Mouse (Mus musculus): ENCODE data around the gene Hist1h3g. TPM values are rescaled to one million over a fixed set of nuclear protein-coding genes. Genes with fewer than 3 reads are reported as not detected.
"Not testable (repeated sequence)": the region's sequence is repeated elsewhere in the genome, so short reads cannot be mapped to it uniquely, and the experiment has no call there.

Hist1h3g gene
- polyA plus RNA-seq, 1 experiment from 2014 or later, result 7.8 TPM

GRCm38 (mm10) chr13:23551931-23552914, 17.0 kb downstream of the Hist1h3g start:
- H3K4me1 ChIP-seq, result 0 out of 2 replicates have a peak, but pooled peaks cover 10% of the 10 kb centered on the region
- H3K36me3 ChIP-seq, result no peaks in the 10 kb centered on the region
- H3K9me3 ChIP-seq, result no peaks in the 10 kb centered on the region
- ATAC-seq (ENCODE audit: insufficient number of reproducible peaks, insufficient read depth, low FRiP score, low TSS enrichment), result no peak
- H3K4me2 ChIP-seq (replicated peaks), result peak overlapping the region; percentile 50
- 51% methylated on average over 8 of the region's 8 CpGs for WGBS
- peak overlapping the region; percentile 96 for H3K27ac ChIP-seq
- H3K4me3 ChIP-seq, result peak overlapping the region; percentile 43
- H3K27me3 ChIP-seq, result no peaks in the 10 kb centered on the region
- H3K9ac ChIP-seq, result peak overlapping the region; percentile 55; the same call in 1 of the 2 replicates

- H3K4me3 ChIP-seq, result no peak within 1 kb of the TSS
- H3K9ac ChIP-seq, result no peak within 1 kb of the TSS
- peak within 1 kb of the TSS; percentile 82 for H3K4me2 ChIP-seq (replicated peaks)
- H3K36me3 ChIP-seq, result no peaks in the 10 kb centered on the region
- 0 out of 2 replicates have a peak, but pooled peaks cover 10% of the 10 kb centered on the region for H3K4me1 ChIP-seq
- no peaks in the 10 kb centered on the region for H3K27me3 ChIP-seq
- ATAC-seq (ENCODE audit: insufficient number of reproducible peaks, insufficient read depth, low FRiP score, low TSS enrichment), result no peak
- peak within 1 kb of the TSS; percentile 99 for H3K27ac ChIP-seq
- no peaks in the 10 kb centered on the region for H3K9me3 ChIP-seq
Measured at GRCm38 (mm10) chr13:23552962-23553361, 17.7 kb downstream of the Hist1h3g start, which contains the start of gene Hist1h1d. TSS of gene Hist1h1d (plus strand) at chr13:23553262.

DNA sequence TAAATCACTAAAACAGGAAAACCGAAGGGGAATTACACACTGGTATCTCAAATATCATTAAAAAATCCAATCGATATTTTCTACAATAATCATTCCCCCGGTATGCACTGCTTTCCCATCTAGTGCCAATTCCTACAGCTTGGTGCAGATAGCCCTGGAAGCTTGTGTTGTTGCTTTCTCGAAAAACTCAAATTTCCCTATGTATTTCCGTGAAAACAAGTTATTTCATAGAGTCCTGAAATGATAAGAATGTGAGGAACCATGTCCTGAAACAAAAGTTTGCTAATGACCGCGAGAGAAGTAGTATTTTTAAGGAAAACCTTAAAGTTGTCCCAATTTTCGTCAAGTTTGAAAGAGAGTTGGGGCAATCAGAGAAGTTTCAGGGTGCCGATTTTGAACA, 19.2 kb downstream of the Hist1h3g start:
- peak overlapping the region; percentile 82 for H3K4me2 ChIP-seq (replicated peaks)
- H3K27ac ChIP-seq, result peak overlapping the region; percentile 99
- H3K27me3 ChIP-seq, result no peaks in the 10 kb centered on the region
- H3K4me3 ChIP-seq, result peak overlapping the region; percentile 66
- WGBS, result 22% methylated on average over 9 of the region's 9 CpGs
- H3K9me3 ChIP-seq, result no peaks in the 10 kb centered on the region
- H3K4me1 ChIP-seq, result 0 out of 2 replicates have a peak, but pooled peaks cover 10% of the 10 kb centered on the region
- ATAC-seq (ENCODE audit: insufficient number of reproducible peaks, insufficient read depth, low FRiP score, low TSS enrichment), result no peak
- H3K36me3 ChIP-seq, result no peaks in the 10 kb centered on the region
- H3K9ac ChIP-seq, result peak overlapping the region; percentile 75

- peak overlapping the region; percentile 82 for H3K4me2 ChIP-seq (replicated peaks)
- no peaks in the 10 kb centered on the region for H3K27me3 ChIP-seq
- H3K9me3 ChIP-seq, result no peaks in the 10 kb centered on the region
- H3K4me3 ChIP-seq, result peak overlapping the region; percentile 66
- peak overlapping the region; percentile 75 for H3K9ac ChIP-seq
- peak overlapping the region; percentile 99 for H3K27ac ChIP-seq
- under 1% methylated on average over 54 of the region's 54 CpGs for WGBS
- H3K4me1 ChIP-seq, result 0 out of 2 replicates have a peak, but pooled peaks cover 10% of the 10 kb centered on the region
- H3K36me3 ChIP-seq, result no peaks in the 10 kb centered on the region
- peak; percentile 94 for ATAC-seq (ENCODE audit: insufficient number of reproducible peaks, insufficient read depth, low FRiP score, low TSS enrichment)
Measured at GRCm38 (mm10) chr13:23554925-23555838, 20.0 kb downstream of the Hist1h3g start.

- H3K4me3 ChIP-seq, result peak overlapping the region; percentile 66
- H3K9me3 ChIP-seq, result no peaks in the 10 kb centered on the region
- no peaks in the 10 kb centered on the region for H3K36me3 ChIP-seq
- peak overlapping the region; percentile 75 for H3K9ac ChIP-seq
- 0 out of 2 replicates have a peak, but pooled peaks cover 6% of the 10 kb centered on the region for H3K4me1 ChIP-seq
- peak; percentile 45 for ATAC-seq (ENCODE audit: insufficient number of reproducible peaks, insufficient read depth, low FRiP score, low TSS enrichment)
- H3K27ac ChIP-seq, result peak overlapping the region; percentile 99
- no peaks in the 10 kb centered on the region for H3K27me3 ChIP-seq
- WGBS, result under 1% methylated on average over 18 of the region's 18 CpGs
- peak overlapping the region; percentile 82 for H3K4me2 ChIP-seq (replicated peaks)
Measured at GRCm38 (mm10) chr13:23555839-23556416, 20.7 kb downstream of the Hist1h3g start.

DNA sequence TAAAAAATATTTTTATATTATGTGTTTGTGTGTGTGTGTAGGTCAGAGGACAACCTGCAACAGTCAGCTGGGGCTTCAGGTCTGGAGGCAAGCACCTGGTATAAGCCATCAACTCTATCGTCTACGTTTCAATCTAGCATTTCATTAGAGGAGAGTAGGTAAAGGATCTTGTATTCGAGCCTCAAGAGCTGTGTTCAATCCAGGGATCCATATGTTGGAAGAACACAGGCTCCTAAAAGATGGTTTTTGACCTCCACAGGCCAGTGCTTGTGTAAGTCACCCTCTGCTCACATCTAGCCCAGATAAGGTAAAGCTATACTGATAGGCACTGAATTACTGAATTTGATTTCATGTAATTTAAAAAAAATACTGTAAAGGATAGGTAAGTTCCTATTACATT, 21.7 kb downstream of the Hist1h3g start:
- H3K4me1 ChIP-seq, result 0 out of 2 replicates have a peak, but pooled peaks cover 6% of the 10 kb centered on the region
- no peaks in the 10 kb centered on the region for H3K36me3 ChIP-seq
- peak overlapping the region; percentile 82 for H3K4me2 ChIP-seq (replicated peaks)
- WGBS, result 65% methylated on average over 3 of the region's 3 CpGs
- H3K9me3 ChIP-seq, result no peaks in the 10 kb centered on the region
- ATAC-seq (ENCODE audit: insufficient number of reproducible peaks, insufficient read depth, low FRiP score, low TSS enrichment), result no peak
- no peak overlapping the region for H3K4me3 ChIP-seq
- peak overlapping the region; percentile 99 for H3K27ac ChIP-seq
- no peak overlapping the region for H3K9ac ChIP-seq
- no peaks in the 10 kb centered on the region for H3K27me3 ChIP-seq

GRCm38 (mm10) chr13:23560699-23561098, 25.5 kb downstream of the Hist1h3g start:
- H3K27ac ChIP-seq, result 0 out of 2 replicates have a peak overlapping the region, but pooled peaks have one; percentile 57
- not testable (repeated sequence) for H3K4me1 ChIP-seq; H3K36me3 ChIP-seq; H3K27me3 ChIP-seq; H3K9me3 ChIP-seq; ATAC-seq (ENCODE audit: insufficient number of reproducible peaks, insufficient read depth, low FRiP score, low TSS enrichment); H3K4me3 ChIP-seq; H3K9ac ChIP-seq
- peak overlapping the region; percentile 27; the same call in 1 of the 2 replicates for H3K4me2 ChIP-seq (replicated peaks)
- 9% methylated on average over 2 of the region's 2 CpGs for WGBS

DNA sequence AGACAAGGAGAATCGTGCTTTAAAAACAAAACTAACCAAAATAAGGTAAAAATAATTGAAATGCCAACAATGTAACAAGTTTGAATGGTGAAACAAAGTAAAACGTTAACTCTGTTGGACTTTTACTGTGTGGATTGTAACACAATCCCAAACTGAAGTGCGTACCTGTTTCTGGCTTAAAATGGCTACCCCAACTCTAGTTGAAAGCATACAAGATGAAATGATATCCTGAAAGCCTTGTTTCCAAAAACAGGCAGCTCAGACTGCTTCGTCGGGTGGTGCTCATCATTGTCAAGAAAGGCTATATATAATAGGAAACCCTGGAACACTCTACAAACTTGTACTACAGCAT, 26.3 kb downstream of the Hist1h3g start:
- peak overlapping the region; percentile 74 for H3K4me2 ChIP-seq (replicated peaks)
- peak overlapping the region; percentile 98 for H3K27ac ChIP-seq
- H3K9ac ChIP-seq, result peak overlapping the region; percentile 36; the same call in 1 of the 2 replicates
- 3% methylated on average over 2 of the region's 5 CpGs for WGBS
- H3K9me3 ChIP-seq; ATAC-seq (ENCODE audit: insufficient number of reproducible peaks, insufficient read depth, low FRiP score, low TSS enrichment); H3K27me3 ChIP-seq; H3K36me3 ChIP-seq; H3K4me1 ChIP-seq: not testable (repeated sequence)
- H3K4me3 ChIP-seq, result peak overlapping the region; percentile 40

GRCm38 (mm10) chr13:23561883-23562659, 26.8 kb downstream of the Hist1h3g start, which contains the start of gene Hist1h3e:
TSS of gene Hist1h3e (minus strand) at chr13:23562369.
- Histone ChIP-seq H3K27ac (peak within 1 kb of the TSS; percentile 98), H3K4me3 (peak within 1 kb of the TSS; percentile 40), H3K9ac (peak within 1 kb of the TSS; percentile 48), H3K4me2 (replicated peaks) (peak within 1 kb of the TSS; percentile 74)
- ATAC-seq (ENCODE audit: insufficient number of reproducible peaks, insufficient read depth, low FRiP score, low TSS enrichment), result peak; percentile 97
- not testable (repeated sequence) for H3K36me3 ChIP-seq, H3K27me3 ChIP-seq, H3K9me3 ChIP-seq, H3K4me1 ChIP-seq
- WGBS, result under 1% methylated on average over 62 of the region's 67 CpGs

- 2% methylated on average over 18 of the region's 18 CpGs for WGBS
- peak; percentile 50 for ATAC-seq (ENCODE audit: insufficient number of reproducible peaks, insufficient read depth, low FRiP score, low TSS enrichment)
Measured at GRCm38 (mm10) chr13:23562699-23563462, 27.7 kb downstream of the Hist1h3g start.

More at GRCm38 (mm10) chr13:23562699-23563462, 27.7 kb downstream of the Hist1h3g start:
- Histone ChIP-seq H3K36me3 (no peaks in the 10 kb centered on the region), H3K9ac (peak overlapping the region; percentile 48), H3K9me3 (no peaks in the 10 kb centered on the region), H3K27me3 (no peaks in the 10 kb centered on the region), H3K4me2 (replicated peaks) (peak overlapping the region; percentile 74), H3K4me3 (peak overlapping the region; percentile 40), H3K27ac (peak overlapping the region; percentile 98), H3K4me1 (no peaks in the 10 kb centered on the region)
